8 mouse cellular contexts compared by ENCODE assay signal in the genomic region with DNA sequence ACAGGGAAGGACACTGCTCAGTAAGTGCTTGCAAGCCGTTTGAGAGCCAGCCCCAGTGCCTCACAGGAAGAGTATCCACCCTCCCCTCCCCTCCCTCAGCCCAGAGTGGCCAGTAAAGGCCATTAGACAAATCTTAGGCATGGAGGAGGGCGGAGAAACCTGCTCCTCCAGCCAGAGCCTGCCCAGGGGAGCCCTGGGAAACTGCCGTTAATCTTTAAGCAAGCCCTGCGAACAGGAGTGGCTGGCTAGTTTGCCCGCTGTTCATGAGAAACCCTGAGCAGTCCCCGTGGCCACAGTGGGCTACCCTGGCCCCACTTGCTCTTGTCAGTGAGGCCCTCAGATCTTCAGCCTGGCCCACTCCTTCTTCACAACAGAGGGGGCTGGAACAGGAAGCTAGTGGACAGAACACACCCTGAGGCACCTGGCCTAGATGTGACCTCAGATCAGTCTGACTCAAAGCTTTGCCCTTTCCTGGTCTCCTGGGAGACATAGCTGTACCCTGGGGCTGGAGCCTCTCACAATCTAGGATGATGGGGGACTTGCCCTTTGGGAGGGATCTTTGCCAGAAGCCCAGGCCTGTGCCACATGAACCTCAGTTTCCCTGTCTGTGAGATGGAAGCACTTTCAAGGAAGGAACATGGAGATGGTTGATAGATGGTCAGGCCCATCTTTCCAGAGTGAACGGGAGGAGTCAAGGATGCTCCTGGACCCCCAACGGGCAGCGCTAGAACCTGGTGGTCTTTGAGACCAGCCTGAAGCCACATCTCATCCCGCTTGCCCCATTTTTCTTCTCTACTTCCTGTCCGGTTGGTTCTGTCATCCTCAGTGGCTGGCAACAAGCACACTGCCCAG. TPM values are rescaled to one million over a fixed set of nuclear protein-coding genes. Genes with fewer than 3 reads are reported as not detected.
A peak's percentile ranks its signal among the peaks of the same experiment; 100 is the strongest.
DNase-seq lines count a peak whose midpoint lies in the region; ATAC-seq and TF ChIP-seq lines count a peak whose summit lies in the region.

No protein-coding gene starts in this region.

- DNase-seq in 3T3-L1 (ENCODE audit: low read depth, low spot score): peak; percentile 92
- DNase-seq in brain, embryonic 14.5 days (ENCODE audit: low read depth): peak; percentile 39
- DNase-seq in lung, postnatal 10 days: peak; percentile 78
- DNase-seq in stomach, postnatal 0 days (ENCODE audit: low spot score): peak; percentile 87
- DNase-seq in thymus, postnatal 14 days: no peak
- no peak for DNase-seq in T-cell, adult 2 months (ENCODE audit: low spot score)

- H3K4me2 ChIP-seq in heart, embryonic 11.5 days: peak overlapping the region; percentile 91
- peak overlapping the region; percentile 88 for H3K4me2 ChIP-seq in kidney, embryonic 16.5 days (replicated peaks; ENCODE audit: low read depth, low read length)
- H3K4me2 ChIP-seq in stomach, postnatal 0 days (replicated peaks; ENCODE audit: low read depth): peak overlapping the region; percentile 91

- TF ChIP-seq CTCF in brain, embryonic 14.5 days (IDR thresholded peaks at IDR 0.05; ENCODE audit: borderline replicate concordance, extremely low read depth, insufficient read depth, insufficient read length): no peak
- TF ChIP-seq CTCF in stomach, postnatal 0 days (IDR thresholded peaks at IDR 0.05; ENCODE audit: low read depth): no peak

- H3K9ac ChIP-seq in heart, embryonic 11.5 days (ENCODE audit: low read depth, low read length): peak overlapping the region; percentile 98
- H3K9ac ChIP-seq in kidney, embryonic 16.5 days (replicated peaks; ENCODE audit: low read length): peak overlapping the region; percentile 95
- H3K9ac ChIP-seq in stomach, postnatal 0 days (ENCODE audit: low read length): peak overlapping the region; percentile 99

- H3K36me3 ChIP-seq in heart, embryonic 11.5 days (ENCODE audit: control insufficient read depth, insufficient read depth, low read length): no peaks in the 10 kb centered on the region
- no peaks in the 10 kb centered on the region for H3K36me3 ChIP-seq in kidney, embryonic 16.5 days (ENCODE audit: insufficient read depth, low read length)
- no peaks in the 10 kb centered on the region for H3K36me3 ChIP-seq in stomach, postnatal 0 days (ENCODE audit: control insufficient read depth, insufficient read depth, low read length)

- no peaks in the 10 kb centered on the region for H3K9me3 ChIP-seq in heart, embryonic 11.5 days (replicated peaks; ENCODE audit: control insufficient read depth, low read length)
- no peaks in the 10 kb centered on the region for H3K9me3 ChIP-seq in kidney, embryonic 16.5 days (ENCODE audit: low read length)
- H3K9me3 ChIP-seq in stomach, postnatal 0 days (ENCODE audit: control insufficient read depth, low read length): no peaks in the 10 kb centered on the region

- WGBS in heart, embryonic 11.5 days (ENCODE audit: insufficient replicate concordance): 42% methylated on average over 11 of the region's 11 CpGs
- 29% methylated on average over 11 of the region's 11 CpGs for whole genome bisulfite sequencing in kidney, embryonic 16.5 days
- 41% methylated on average over 11 of the region's 11 CpGs for WGBS in stomach, postnatal 0 days

- peak overlapping the region; percentile 82 for H3K4me3 ChIP-seq in heart, embryonic 11.5 days (ENCODE audit: low read depth, low read length)
- peak overlapping the region; percentile 79 for H3K4me3 ChIP-seq in kidney, embryonic 16.5 days (ENCODE audit: low read length)
- peak overlapping the region; percentile 83 for H3K4me3 ChIP-seq in stomach, postnatal 0 days (ENCODE audit: low read depth, low read length)

- ATAC-seq in heart, embryonic 11.5 days (replicated peaks; ENCODE audit: insufficient number of reproducible peaks, low FRiP score, low TSS enrichment): peak; percentile 16; the same call in 1 of the 2 replicates
- peak; percentile 85 for ATAC-seq in kidney, embryonic 16.5 days (ENCODE audit: low FRiP score, low TSS enrichment)
- ATAC-seq in stomach, postnatal 0 days (ENCODE audit: low FRiP score, low TSS enrichment): peak; percentile 79

- H3K27me3 ChIP-seq in heart, embryonic 11.5 days (ENCODE audit: control insufficient read depth, insufficient read depth, low read length): no peaks in the 10 kb centered on the region; the same call in 1 of the 2 replicates
- H3K27me3 ChIP-seq in kidney, embryonic 16.5 days (ENCODE audit: insufficient read depth, low read length): no peaks in the 10 kb centered on the region
- no peaks in the 10 kb centered on the region for H3K27me3 ChIP-seq in stomach, postnatal 0 days (ENCODE audit: control insufficient read depth, insufficient read depth, low read length)

- TF ChIP-seq POLR2A in brain, embryonic 14.5 days (IDR thresholded peaks at IDR 0.05; ENCODE audit: borderline replicate concordance, extremely low read depth, insufficient read depth, insufficient read length, poor library complexity, severe bottlenecking): no peak

- peaks cover 29% of the 10 kb centered on the region for H3K4me1 ChIP-seq in heart, embryonic 11.5 days (ENCODE audit: control insufficient read depth, insufficient read depth, low read length)
- peaks cover 54% of the 10 kb centered on the region for H3K4me1 ChIP-seq in kidney, embryonic 16.5 days (ENCODE audit: insufficient read depth, low read length)
- H3K4me1 ChIP-seq in stomach, postnatal 0 days (replicated peaks; ENCODE audit: control insufficient read depth, insufficient read depth): peaks cover 7% of the 10 kb centered on the region

- no peak for TF ChIP-seq EP300 in stomach, postnatal 0 days (optimal IDR thresholded peaks at IDR 0.05)

- peak overlapping the region; percentile 75 for H3K27ac ChIP-seq in heart, embryonic 11.5 days (ENCODE audit: low read depth, low read length)
- H3K27ac ChIP-seq in kidney, embryonic 16.5 days (ENCODE audit: low read length): peak overlapping the region; percentile 94
- peak overlapping the region; percentile 98 for H3K27ac ChIP-seq in stomach, postnatal 0 days (replicated peaks)

RNA-seq across cellular contexts. Expression of a gene that starts 4.8 kb away (rescaled TPM):
- 87.7 and 98.1 TPM in 2 replicates for polyA plus RNA-seq in brain, embryonic 14.5 days (2012; rRNA removed)
- polyA plus RNA-seq in heart, embryonic 11.5 days (2014; fragmentation: Nextera tagmentation; extraction: Ambion mirVana): 4.7 and 6.2 TPM in 2 replicates
- polyA plus RNA-seq in kidney, embryonic 16.5 days (2015; fragmentation: Nextera tagmentation; extraction: Ambion mirVana): 16.9 and 17.3 TPM in 2 replicates
- polyA plus RNA-seq in stomach, postnatal 0 days (2015; fragmentation: Nextera tagmentation; extraction: Ambion mirVana): 12.0 and 12.9 TPM in 2 replicates

RNA-seq across cellular contexts. Expression of a gene that starts 55.7 kb away (rescaled TPM):
- 80.2 and 93.0 TPM in 2 replicates for polyA plus RNA-seq in brain, embryonic 14.5 days (2012; rRNA removed)
- polyA plus RNA-seq in heart, embryonic 11.5 days (2014; fragmentation: Nextera tagmentation; extraction: Ambion mirVana): 29.8 and 35.8 TPM in 2 replicates
- polyA plus RNA-seq in kidney, embryonic 16.5 days (2015; fragmentation: Nextera tagmentation; extraction: Ambion mirVana): 82.5 and 83.7 TPM in 2 replicates
- 68.8 and 68.9 TPM in 2 replicates for polyA plus RNA-seq in stomach, postnatal 0 days (2015; fragmentation: Nextera tagmentation; extraction: Ambion mirVana)

Comparison
In these comparisons a context has a peak if more than half of its experiments do, and no peak if none do; other contexts are left out.
1. DNase-seq: peak in 3T3-L1 (single experiment), brain, embryonic 14.5 days (single experiment), lung, postnatal 10 days (single experiment) and stomach, postnatal 0 days (single experiment); none in thymus, postnatal 14 days (single experiment) and T-cell, adult 2 months (single experiment).
2. ATAC-seq: peak in every context shown above with its lines; median percentile 85 in kidney, embryonic 16.5 days; 79 in stomach, postnatal 0 days; 16 in heart, embryonic 11.5 days.
3. Peak in every context shown above with its lines, with median percentiles within 50 percentile points of each other: H3K27ac ChIP-seq, H3K4me2 ChIP-seq, H3K4me3 ChIP-seq and H3K9ac ChIP-seq.